Mouse (Mus musculus) left cerebral cortex, postnatal 10 days (tissue): ENCODE measurements around the gene Stac3. TPM values are rescaled to one million over a fixed set of nuclear protein-coding genes. Genes with fewer than 3 reads are reported as not detected.
A peak's percentile ranks its signal among the peaks of the same experiment; 100 is the strongest.

Experiments used
- DNase-seq, 2 experiments: peaks; one replicate each; pipeline ENCODE4 v3.0.0; 2021 to 2022; ENCODE audit warnings: low spot score in 2 of 2, mixed read lengths in 1 of 2; ENCODE audit errors: extremely low spot score in 1 of 2
- intact Hi-C: fragments of 180-260 bp; cut with DNase I; formaldehyde crosslinking; loops from one replicate; pipeline ENCODE4 v1.15.1; 2025
- total RNA-seq, 2 experiments: library from RNA; stranded (reverse); gene quantifications; 2 replicates each; pipeline ENCODE4 v1.2.3; 2021

The Stac3 gene
- total RNA-seq, 2 experiments from 2014 or later = 4.1 to 7.5 TPM

DNA sequence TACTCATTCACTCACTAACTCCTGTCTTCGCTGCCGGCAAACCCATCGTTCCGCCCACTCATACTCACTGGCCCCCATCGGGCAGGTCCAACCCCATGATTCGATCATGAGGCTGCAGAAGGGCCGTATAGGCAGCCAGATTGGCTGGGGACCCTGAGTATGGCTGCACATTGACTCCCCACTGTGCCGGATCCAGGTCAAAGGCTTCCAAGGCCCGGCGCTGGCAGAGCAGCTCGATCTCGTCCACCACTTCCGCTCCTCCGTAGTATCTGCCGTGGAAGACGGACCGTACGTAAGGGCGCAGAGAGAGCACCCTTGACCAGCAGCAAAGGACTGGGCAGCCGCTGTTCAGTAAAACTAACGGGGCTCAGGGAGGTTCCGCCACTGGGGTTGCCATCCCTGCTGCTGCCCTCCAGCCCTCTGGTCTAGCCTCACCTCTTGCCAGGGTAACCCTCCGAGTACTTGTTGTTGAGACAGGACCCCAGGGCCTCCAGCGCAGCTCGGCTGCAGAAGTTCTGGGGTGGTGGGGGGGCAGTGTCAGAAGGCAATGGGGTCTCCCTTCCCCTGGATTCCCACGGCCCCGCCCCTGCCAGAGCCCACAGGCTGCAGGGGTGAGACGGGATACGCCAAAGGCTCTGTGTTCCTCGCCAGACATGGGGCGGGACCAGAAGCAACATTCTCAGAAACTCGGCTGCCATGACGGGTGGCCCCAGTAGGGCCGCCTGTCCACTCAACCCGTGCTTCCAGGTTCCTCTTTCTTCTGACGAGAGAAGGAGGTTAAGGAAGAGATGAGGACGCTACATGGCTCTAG is 18.6 kb downstream of the Stac3 start:
- intact Hi-C loops = no loop called here
- DNase-seq = no peak

DNA sequence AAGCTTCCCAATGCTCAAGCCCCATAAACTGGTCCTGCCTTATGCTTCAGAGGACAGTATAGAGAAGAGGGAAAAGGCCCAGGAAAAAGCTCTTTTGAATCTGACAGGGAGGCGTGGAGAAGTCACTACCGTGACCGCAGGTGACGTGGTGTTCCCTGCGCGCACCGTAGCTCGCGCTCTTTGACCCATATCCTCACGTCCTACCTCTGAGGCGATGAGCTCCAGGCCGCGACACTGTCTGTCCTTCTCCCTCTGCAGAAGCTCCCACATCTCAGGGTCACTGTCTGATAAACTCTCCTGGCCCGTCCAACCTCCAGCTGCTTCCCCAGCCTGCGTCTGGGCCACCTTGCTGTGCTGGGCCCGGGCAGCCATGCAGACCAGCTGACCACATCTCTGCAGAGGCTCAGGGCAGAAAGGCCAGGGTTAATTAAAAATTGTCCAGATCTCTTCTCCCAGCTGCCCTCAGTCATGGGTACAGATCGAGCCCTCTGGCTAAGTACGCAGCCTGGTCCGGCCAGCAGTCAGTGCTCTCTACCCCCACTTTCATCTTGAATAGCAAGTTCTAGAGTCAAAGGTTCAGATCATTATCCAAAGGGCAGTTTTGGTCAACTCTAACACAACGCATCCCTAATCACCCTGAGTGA is 19.4 kb downstream of the Stac3 start:
- intact Hi-C loops = no loop called here
- DNase-seq = no peak

DNA sequence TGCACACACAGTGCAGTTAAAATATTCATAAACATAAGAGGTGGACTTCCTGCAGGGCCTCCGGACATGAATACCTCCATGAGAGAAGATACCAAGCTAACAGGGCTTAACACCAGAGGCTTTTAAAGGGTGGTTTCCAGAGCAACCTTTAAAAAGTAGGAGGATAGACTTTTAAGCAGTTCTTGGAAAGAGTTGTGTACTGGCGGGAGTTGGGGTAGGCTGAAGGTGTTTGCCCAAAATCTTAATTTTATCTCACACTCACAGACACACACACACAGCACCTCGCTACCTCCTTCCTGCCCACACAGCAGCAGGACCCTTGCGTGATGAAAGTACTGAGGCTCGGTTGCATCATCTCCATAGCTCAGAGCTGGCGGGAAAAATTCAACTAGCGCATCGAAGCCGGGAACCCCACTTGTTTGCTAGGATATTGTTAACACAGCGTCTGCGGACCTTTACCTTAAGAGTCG is 20.2 kb downstream of the Stac3 start:
- DNase-seq = no peak
- intact Hi-C loops = no loop called here

DNA sequence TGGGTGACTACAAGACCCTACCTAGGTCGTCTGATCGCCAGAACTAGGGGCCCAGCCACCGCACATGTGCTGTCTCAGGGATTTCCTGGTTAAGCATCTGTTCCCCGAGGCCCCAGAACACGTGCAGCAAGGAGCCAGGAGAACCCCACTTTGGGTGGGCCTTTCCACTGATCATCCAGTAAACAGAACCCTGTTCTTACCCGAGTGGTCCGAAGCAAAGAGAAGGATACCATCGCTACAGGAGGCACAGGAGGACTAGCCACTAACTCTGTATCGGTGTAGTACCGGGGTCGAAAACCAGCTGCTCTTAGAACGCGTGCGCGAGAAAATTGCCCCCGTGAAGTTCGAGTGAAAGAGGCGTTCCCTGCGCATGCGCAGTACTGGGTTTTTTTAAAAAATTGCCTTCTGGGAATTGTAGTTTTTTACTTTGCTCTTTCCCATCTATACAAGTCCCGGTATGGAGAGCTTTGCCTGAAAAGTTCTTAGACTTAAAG is 20.6 kb downstream of the Stac3 start, which contains the start of gene Shmt2:
Gene Shmt2 (minus strand): TSS at position 357 of the 494 bp plus-strand sequence.
- peak; percentile 86 to 89 for DNase-seq
- intact Hi-C loops = no loop called here

DNA sequence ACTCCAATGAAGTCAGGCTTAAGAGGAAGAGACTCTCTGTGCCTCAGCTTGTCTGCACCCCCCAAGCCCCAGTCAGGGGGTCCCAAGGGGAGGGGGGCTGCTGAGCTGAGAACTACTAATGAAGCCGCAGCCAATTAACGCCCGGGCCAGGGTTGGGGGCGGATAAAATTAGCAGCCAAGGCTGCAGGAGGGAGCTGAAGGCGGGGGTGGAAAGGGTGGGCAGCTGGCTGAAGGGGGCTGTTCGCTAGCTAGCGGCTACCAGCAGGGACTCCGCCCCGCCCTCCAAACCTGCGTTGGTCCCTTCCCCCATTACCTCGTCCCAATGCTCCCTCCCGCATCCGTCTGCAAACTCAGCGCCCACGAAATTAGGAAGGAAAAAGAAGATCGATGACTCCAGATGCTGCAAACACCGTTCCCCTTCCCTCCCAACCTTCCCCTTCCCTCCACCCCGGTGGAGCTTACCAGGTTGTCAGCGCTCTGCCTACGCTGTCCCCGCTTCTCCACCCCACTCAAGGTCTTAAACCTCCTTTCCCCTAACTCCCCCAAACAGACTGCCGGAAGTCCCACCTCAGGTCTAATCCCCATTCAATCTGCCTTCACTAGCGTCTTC is 23.3 kb downstream of the Stac3 start:
- intact Hi-C loops = no loop called here

DNA sequence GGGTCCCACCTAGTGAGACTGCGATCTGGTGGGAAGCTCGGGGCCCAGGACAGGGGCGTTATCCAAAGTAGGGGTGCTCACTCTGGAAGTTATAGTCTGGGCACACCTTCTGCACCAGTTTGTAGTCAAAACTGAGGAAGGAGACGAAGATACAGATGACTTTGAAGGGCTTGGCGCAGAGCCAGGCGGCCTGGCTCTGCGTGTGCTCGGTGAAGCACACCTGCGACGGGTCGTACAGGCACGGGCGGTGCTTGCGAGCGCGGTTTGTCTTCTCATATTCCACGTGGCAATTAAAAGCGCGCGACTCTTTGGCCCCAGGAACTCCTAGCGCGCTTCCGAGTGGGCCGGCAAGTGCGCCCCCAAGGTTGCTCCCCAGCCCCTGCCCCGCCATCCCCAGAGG is 24.6 kb downstream of the Stac3 start:
- intact Hi-C loops = no loop called here
- no peak for DNase-seq

More for the DNA sequence above, 23.3 kb downstream of the Stac3 start:
- DNase-seq = peak in 1 of 2 experiments; percentile 43

DNA sequence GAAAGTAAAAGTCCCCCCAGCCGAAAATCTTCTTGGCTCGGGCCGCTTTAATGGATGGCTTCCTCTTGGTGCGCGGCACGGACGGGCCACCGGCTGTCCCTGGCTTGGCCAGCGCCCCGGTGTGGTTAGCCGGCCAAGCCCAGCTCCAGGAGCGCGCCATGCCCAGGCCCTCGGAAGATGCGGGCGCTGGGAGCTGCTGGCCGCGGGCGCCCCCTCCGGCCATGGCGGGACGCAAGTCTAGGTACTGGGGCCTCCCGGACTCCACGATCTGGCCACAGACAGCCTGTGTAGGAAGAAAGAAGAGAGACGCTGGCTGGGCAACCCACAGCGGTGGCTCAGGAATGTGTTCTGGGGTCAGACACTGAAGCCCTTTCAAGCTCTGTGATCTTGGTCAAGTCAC is 25.2 kb downstream of the Stac3 start:
- peak in 1 of 2 experiments; percentile 73 for DNase-seq
- intact Hi-C loops = no loop called here

DNA sequence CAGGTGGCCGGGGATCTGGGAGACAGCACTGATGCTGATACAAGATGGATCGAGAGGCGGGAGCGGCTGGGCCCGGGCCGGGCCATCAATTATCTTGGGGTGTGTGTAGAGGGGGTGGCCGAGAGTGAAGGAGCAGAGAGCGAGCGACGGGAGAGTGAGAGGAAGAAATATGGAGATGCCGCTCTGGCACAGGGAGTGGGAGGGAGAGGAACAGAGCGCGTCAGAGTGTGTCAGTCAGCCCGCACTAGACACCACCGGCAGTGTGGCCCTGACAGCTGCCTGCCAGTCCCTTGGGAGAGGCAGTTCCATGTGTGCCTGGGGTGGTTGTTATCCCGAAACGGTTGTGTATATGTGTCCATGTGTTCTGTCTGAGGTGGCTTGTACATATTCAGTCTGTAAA is 26.0 kb downstream of the Stac3 start:
- intact Hi-C loops = no loop called here
- no peak for DNase-seq

DNA sequence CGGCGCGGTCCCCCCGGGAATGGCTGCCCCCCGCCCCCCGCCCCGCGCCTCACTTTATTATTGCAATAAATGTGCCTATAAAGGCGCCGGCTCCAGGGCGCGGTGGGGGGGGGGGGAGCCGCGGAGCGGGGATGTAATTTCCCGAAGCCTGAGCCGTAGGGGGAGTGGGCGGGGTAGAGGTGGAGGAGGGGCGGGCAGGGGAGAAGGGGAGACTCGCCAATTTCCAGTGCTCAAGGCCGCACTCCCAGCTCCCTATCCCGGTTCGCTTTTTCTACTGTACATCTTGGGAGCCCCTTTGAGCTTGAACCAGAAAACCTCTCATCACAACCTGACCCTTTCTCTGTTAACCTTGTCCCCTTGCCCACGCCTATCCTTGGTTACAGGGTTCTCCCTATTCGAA is 29.5 kb downstream of the Stac3 start:
- intact Hi-C loops = no loop called here

DNA sequence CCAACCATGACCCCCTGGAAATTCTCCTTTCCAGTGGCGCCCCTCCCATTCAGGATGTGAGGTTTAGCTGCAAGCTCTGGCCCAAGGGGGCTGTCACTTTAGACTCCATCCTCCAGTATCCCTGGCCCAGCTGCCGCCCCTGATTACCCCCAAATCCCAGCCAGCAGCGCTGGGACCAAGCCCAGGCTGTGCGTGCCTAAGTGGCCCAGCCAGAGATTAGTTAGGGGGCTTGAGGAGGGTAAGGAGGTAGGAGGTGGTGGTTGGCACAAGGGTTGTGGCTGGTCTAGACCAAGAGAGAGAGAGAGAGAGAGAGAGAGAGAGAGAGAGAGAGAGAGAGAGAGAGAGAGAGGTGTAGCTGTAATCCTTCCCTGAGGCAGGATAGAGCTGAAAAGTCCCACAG is 30.1 kb downstream of the Stac3 start:
- intact Hi-C loops = no loop called here
- no peak for DNase-seq

More for the DNA sequence above, 29.5 kb downstream of the Stac3 start:
- DNase-seq = no peak

DNA sequence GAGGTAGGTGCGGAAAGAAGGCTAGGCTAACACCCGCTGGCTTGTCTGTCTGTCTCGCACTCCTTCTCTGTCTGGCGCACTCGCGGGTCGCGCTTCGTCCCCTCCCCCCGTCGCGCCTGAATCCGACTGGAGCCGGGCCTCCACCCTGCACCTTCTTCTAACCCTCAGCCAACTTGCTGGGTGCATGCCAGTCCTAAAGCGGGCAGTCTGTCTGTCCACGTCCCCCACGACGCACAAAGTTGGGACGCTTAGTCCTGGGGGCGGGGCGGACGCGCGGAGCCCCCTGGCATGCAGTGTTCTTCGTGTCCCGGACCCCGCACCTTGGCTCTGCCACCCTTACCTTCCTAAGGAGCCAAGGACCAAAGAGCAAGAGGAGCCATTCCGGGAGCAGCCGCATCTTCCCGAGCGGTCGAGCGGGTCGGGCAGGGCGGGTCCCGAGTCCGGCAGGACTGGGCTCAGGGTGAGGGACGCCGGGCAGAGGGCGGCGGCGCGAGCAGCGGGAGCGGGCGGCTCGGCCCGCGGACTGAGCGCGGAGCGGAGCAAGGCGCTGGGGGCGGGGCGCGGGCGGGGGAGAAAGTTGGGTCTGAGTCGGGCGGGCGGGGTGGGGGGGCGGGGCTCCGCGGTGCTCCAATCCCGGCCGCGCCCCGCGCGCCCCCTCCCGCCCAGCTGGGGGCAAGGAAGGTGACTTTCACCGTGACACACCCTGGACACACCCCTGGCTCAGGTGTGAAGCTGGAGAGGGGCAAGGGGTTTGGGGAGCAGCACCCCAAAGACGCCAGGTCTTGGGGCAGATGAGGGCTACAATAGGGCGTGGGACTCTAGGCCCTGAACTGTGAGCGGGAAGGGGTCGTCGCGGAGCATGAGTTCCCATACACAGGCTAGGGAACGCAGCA is 32.8 kb downstream of the Stac3 start, which contains the start of gene Nxph4:
Gene Nxph4 (minus strand): TSS at position 524 of the 893 bp plus-strand sequence.
- DNase-seq = no peak
- intact Hi-C loops = no loop called here

DNA sequence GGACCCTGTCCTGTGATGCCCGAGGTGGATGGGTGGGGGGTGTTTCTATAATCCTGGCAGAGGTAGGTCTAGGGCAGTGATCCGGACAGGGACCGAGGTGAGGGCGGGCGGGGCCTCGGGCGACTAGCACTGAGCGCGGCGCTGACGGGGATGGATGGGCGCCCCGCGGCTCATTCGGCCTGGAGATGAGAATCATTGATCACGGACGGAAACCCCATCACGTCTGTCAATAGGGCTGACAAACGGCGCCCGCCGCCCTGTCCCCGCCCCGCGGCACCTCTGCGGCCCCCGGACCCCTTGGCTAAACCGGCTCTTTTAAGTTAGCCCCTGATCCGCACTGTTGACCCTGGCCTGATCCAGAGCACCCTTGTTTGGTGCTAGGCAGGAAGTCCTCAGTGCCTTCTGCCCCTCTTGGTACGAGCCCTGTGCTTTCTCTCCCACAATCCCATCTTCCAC is 33.5 kb downstream of the Stac3 start:
- intact Hi-C loops = loop anchor here (5.0 kb wide), 1 partner anchor 198 kb away; no protein-coding TSS in a partner anchor

DNA sequence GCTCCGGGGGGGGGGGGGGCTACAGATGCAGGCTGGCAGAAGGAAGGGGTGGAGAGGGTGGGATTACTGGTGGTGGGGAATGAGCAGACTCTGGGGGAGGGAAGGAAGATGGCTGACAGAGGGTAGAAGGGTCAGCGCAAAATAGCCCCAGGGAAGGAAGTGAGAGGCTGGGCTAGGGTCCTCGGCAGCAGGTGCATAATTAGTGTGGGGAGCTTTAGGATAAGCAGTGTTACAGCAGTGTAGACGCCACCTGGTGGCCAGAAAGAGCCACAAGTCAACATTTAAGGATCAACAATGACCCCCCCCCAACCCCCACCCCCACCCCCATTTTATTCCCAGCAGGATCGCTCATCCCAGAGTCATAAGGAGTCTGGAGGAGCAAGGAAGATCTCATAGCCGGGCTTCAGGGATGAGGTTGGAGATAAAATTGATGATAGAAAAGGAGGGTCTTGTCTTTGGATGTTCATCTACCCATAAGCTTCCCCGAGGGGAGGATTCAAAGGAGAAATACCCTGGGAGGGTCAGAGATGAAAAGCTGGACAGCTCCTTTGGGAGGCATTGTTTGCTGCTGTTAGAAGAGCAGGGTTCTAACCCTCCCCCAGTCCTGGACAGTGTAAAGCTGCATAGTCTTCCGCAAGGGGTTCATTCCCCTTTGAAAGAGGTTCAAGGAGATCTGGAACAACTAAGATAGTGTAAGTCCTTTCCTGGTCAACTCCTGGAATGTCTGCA is 35.3 kb downstream of the Stac3 start:
- intact Hi-C loops = loop anchor here (1.0 to 5.0 kb wide), 2 partner anchors 23 to 199 kb away; no protein-coding TSS in a partner anchor

More for the DNA sequence above, 33.5 kb downstream of the Stac3 start:
- no peak for DNase-seq

DNA sequence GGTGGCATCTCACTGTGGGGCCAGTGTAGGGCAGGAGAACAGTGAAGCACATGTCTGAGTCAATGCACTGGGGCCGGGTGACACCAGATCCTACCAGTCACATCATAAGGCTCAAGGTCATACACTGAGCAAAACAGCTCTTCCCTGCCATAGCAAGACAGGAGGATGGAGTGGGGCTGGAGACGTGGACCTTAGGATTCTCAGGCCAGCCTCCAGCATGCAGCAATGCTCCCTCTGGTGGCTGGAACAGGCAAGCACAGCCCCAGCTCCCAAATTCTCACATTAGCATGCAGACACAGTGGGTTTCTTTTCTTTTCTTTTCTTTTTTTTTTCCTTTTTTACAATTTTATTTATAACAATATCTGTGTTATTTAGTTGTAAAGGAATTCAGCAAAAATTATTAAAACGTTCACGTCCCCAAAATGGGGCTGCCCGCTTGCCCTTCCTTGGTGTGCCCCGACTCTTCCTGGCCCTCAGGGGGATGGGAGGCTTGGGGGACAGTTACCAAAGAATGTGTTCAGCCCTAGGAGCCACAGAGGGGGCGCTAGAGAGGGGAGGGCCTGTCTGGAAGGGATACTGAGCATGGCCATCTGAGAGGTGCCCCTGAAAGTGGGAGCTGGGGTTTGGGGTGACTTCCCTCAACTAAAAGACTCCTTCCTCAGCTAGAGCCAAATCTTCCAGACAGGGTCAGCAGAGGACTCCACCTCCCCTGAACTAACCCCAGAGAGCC is 36.5 kb downstream of the Stac3 start:
- intact Hi-C loops = loop anchor here (5.0 kb wide), 1 partner anchor 201 kb away; no protein-coding TSS in a partner anchor

More for the DNA sequence above, 35.3 kb downstream of the Stac3 start:
- no peak for DNase-seq

DNA sequence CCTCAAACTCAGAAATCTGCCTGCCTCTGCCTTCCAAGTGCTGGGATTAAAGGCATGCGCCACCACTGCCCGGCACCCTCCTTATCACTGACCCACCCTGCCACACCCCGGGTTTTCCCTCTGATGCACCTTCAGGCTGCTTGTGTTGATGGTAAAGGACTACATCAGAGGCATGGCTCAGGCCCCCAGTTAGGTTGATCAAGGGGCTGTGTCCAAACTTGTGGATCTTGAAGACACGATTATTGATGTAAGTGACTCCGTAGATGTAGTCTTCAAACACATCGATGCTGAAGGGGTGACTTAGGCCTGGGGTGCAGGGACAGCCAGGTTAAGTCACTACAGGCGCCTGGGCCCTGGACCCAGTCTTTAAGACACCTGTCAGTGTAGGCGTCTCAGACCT is 40.0 kb downstream of the Stac3 start:
- intact Hi-C loops = no loop called here
- no peak for DNase-seq

More for the DNA sequence above, 36.5 kb downstream of the Stac3 start:
- peak; percentile 80 to 87 for DNase-seq

DNA sequence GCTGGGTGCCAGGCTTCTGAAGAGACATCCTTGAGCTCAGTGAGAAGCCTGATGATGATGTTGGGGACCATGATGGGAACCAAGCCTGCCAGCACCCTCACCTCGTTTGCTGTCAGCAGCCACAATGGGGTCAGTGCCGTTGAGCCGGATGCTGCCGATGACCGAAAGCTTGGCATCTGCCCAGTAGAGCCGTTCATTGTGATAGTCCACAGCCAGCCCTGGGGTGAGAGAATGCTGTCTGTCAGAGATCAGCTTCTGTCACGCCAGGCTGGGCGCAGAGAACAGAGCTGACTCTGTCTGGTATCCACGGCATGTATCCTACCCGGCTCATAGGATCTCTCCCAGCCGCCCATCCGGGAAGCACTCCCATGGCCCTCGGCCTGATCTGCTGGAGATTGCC is 40.6 kb downstream of the Stac3 start:
- intact Hi-C loops = no loop called here
- no peak for DNase-seq

DNA sequence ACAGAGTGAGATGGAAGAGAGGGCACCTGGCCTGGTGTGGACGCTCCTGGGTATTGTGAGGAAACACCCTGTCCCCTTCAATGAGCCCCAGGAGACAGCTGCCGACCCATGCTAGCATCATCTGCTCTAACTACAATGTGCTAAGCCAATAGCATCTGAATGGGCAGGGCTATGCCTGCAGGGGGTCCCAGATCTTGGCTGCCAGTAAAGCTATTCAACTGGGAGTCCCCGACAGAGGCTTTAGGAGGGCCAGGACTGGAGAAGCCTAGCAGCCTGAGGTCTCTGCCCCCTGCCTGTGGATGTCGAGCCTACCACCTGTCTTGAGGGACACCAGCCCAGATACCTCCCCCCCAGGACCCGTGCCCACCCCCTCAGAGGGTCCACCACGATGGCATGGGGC is 41.2 kb downstream of the Stac3 start:
- DNase-seq = no peak
- intact Hi-C loops = no loop called here
